Mouse (Mus musculus) embryonic facial prominence, embryonic 13.5 days (tissue): ENCODE measurements around the gene Zfp784. TPM values are rescaled to one million over a fixed set of nuclear protein-coding genes. Genes with fewer than 3 reads are reported as not detected.
A peak's percentile ranks its signal among the peaks of the same experiment; 100 is the strongest.

Experiments used
- ATAC-seq: fragments of 200-750 bp; cut with Nextera tagmentation; 2 replicates; pipeline ENCODE4 v1.8.0; 2017; ENCODE audit warnings: low read depth; ENCODE audit not compliant: insufficient number of reproducible peaks, insufficient read depth, low FRiP score, low TSS enrichment
- H3K27ac ChIP-seq: fragments of 300-500 bp; sonication (generic); 2 replicates; pipeline ENCODE4 v1.5.1; 2015; ENCODE audit warnings: moderate library complexity, mild to moderate bottlenecking, inconsistent platforms
- H3K27me3 ChIP-seq: fragments of 300-500 bp; sonication (generic); 2 replicates; pipeline ENCODE4 v1.6.1; 2015; ENCODE audit warnings: mild to moderate bottlenecking, inconsistent platforms
- H3K36me3 ChIP-seq: fragments of 300-500 bp; sonication (generic); 2 replicates; pipeline ENCODE4 v1.6.1; 2015; ENCODE audit warnings: mild to moderate bottlenecking, inconsistent platforms
- H3K4me1 ChIP-seq: fragments of 300-500 bp; sonication (generic); 2 replicates; pipeline ENCODE4 v1.6.1; 2015; ENCODE audit warnings: inconsistent platforms
- H3K4me2 ChIP-seq: fragments of 300-500 bp; sonication (generic); 2 replicates; pipeline ENCODE4 v1.6.1; 2015; ENCODE audit warnings: moderate library complexity, mild to moderate bottlenecking, inconsistent platforms
- H3K4me3 ChIP-seq: fragments of 300-500 bp; sonication (generic); 2 replicates; pipeline ENCODE4 v1.5.1; 2015; ENCODE audit warnings: mild to moderate bottlenecking, inconsistent platforms
- H3K9ac ChIP-seq: fragments of 300-500 bp; sonication (generic); 2 replicates; pipeline ENCODE4 v1.6.1; 2015; ENCODE audit warnings: mild to moderate bottlenecking, inconsistent platforms
- H3K9me3 ChIP-seq: fragments of 300-500 bp; sonication (generic); 2 replicates; pipeline ENCODE4 v1.6.1; 2016; ENCODE audit warnings: inconsistent platforms
- WGBS: fragments of 180-500 bp; shearing (Covaris S2); methylation state at CpG from one replicate; pipeline ENCODE4 v1.1.7; 2015; ENCODE audit warnings: mixed read lengths; 5-methylcytosine and 5-hydroxymethylcytosine counted together
- polyA plus RNA-seq: library from polyadenylated mRNA; unstranded; fragments of >200 nt; fragmentation: Nextera tagmentation; extraction: Ambion mirVana; gene quantifications from 2 replicates; pipeline ENCODE4 v1.2.1, GENCODE M21; 2015

Gene Zfp784
- polyA plus RNA-seq, 1 experiment from 2014 or later, result 5.6 TPM

DNA sequence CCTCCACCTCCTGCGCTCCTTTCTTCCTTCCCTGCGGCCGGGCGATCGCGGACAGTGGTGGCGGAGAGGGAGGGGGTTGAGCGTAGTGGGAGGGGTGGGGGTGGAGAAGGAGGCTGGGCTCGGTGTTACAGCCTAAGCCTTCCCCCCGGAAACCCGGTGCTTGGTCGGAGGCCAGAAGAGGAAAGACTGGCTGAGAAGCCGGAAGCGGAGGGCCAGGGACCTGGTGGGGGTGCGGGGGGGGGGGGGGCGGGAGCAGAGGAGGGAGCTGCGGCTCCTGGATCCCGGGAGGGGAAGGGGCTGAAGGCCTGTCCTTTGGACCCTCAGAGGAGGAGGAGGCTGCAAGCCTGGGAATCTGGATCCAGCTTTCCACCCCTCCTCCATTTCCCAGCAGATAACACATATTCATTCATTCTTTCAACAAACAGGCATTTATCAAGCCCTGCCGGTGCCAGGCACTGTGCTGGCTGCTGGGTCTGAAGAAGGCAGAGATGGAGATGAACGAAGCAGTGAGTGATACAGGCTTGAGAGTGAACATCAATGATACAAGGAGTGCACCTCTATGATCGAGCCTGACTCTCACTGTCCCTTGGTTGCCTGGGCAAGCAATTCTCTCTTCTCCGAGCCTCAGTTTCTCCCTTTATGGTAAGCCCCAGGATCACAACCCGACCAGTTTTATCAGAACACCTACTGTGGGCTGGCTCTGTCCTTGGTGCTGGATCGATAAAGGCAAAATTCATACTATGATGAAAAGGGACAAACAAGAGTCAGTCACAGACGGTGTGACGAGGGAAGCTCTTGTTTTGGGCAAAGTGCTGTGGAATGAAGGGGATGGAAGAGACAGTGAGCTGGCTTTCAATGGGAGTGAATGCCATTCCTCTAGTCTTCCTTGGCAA lies 42.0 kb downstream of the Zfp784 start, which contains the start of gene Zfp579:
TSS of gene Zfp579 (minus strand) at position 156 of the 893 bp plus-strand sequence.
- H3K4me2 ChIP-seq, result peak within 1 kb of the TSS; percentile 81
- H3K9me3 ChIP-seq, result peaks cover 21% of the 10 kb centered on the region; the same call in 1 of the 2 replicates
- peak within 1 kb of the TSS; percentile 64 for H3K4me3 ChIP-seq
- H3K27ac ChIP-seq, result peak within 1 kb of the TSS; percentile 69
- peak within 1 kb of the TSS; percentile 92 for H3K9ac ChIP-seq
- ATAC-seq, result peak; percentile 82
- H3K27me3 ChIP-seq, result peaks cover 17% of the 10 kb centered on the region
- WGBS, result 6% methylated on average over 16 of the region's 26 CpGs
- peaks cover 32% of the 10 kb centered on the region for H3K36me3 ChIP-seq
- H3K4me1 ChIP-seq, result peaks cover 28% of the 10 kb centered on the region

DNA sequence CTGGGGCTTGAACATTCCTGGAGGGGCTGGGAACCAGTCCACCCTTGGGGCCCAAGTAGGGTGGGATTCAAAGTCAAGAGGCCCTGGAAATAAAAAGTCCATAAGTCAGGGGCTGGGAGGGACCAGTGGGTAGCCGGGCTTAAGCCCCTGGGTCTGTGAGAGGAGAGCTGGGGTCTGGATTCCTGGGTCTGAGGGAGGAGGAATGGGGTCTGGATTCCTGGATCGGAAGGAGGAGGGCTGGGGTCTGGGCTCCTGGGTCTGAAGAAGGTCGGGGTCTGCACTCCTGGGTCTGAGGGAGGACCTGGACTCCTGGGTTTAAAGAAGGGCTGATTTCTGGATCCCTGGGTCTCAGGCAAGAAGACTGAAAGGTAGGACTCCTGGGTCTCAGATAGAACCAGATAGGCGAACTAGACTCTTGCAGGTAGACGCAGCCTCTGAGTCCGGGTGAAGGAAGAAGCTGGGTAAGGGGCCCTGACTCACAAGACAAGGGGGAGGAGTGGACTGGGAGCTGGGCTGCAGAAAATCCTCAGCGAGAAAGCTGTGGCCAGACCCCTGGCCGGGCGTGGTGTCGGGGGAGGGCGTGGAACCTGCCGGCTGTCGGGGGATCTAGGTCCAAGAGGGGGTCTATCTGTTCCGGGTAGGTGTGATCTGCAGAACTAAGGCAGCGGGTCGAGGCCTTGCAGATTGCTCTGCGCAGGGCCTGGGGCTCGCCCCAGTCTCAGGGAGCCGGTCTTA lies 42.8 kb downstream of the Zfp784 start:
- peak overlapping the region; percentile 92 for H3K9ac ChIP-seq
- peaks cover 28% of the 10 kb centered on the region for H3K4me1 ChIP-seq
- peak; percentile 40 for ATAC-seq
- H3K36me3 ChIP-seq, result peaks cover 36% of the 10 kb centered on the region
- H3K9me3 ChIP-seq, result peaks cover 29% of the 10 kb centered on the region
- H3K27ac ChIP-seq, result peak overlapping the region; percentile 69
- H3K27me3 ChIP-seq, result peaks cover 17% of the 10 kb centered on the region
- peak overlapping the region; percentile 81 for H3K4me2 ChIP-seq
- peak overlapping the region; percentile 64 for H3K4me3 ChIP-seq
- 3% methylated on average over 19 of the region's 19 CpGs for WGBS

DNA sequence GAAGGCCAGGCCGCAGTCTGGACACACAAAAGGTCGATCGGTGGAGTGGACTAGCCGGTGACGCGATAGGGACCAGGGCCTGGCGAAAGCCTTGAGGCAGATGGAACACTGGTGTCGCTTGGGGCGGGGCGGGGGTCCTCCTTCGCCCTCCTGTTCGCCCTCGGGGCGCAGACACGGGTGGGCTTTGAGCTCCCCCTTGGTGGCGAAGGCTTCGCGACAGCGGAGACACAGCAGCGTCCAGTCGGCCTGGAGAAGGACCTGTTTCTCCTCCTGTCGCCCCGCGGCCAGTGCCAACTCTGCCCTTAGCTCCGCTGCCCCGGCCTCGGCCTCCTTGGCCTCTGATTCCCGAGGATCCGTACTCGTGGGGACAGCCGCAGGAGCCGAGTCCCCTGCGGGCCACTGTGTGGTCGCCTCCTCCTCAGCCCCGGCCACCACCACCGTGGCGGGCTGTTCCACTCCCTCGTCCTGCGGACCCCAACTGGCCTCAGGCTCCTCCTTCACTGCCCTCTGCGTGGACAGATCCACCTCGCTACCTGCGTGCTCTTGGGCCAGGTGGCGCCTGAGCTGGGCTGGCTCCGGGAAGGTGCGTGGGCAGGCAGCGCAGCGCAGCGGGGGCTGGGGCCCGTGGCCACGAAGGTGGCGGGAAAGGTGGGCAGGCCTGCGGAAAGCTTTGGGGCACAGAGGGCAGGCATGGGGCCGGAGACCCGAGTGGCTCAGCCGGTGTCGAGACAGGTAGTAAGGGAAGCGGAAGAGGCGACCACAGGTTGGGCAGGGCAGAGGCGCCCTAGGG lies 44.1 kb downstream of the Zfp784 start:
- Histone ChIP-seq H3K4me1 (peaks cover 28% of the 10 kb centered on the region), H3K9me3 (peaks cover 30% of the 10 kb centered on the region), H3K9ac (0 out of 2 replicates have a peak overlapping the region, but pooled peaks have one; percentile 46), H3K27ac (no peak overlapping the region), H3K4me2 (peak overlapping the region; percentile 81), H3K36me3 (peaks cover 36% of the 10 kb centered on the region), H3K27me3 (peaks cover 17% of the 10 kb centered on the region), H3K4me3 (peak overlapping the region; percentile 64)
- WGBS, result 52% methylated on average over 59 of the region's 59 CpGs
- ATAC-seq, result no peak

DNA sequence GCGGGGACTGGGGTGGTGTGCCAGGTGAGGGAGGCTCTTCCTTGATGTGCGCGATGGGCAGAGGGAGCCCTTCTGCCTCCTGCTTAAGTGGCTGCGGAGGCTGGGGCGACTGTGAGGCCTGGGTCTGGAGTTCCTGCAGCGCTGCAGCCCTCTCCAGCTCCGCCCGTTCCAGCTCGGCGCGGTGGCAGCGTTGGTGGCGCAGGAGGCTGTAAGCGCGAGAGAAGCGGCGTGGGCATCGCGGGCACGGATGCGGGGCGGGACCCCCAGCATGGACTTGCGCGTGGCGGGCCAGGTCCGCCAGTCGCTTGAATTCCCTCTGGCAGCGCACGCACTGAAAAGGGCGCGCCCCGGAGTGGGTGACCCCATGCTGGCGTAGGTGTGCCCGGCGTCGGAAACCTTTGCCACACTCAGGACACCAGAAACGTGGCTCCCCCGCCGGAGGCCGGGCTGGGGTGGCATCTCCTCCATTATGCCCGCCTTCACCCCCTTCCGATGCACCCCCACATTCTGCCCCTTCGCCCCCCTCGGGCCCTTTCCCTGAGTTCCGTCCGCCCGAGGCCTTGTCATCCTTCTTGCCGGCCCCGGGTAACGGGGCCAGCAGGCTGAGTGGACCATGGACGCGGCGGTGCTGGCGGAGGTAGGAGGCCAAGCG lies 44.8 kb downstream of the Zfp784 start:
- H3K4me1 ChIP-seq, result peaks cover 28% of the 10 kb centered on the region
- peaks cover 17% of the 10 kb centered on the region for H3K27me3 ChIP-seq
- H3K36me3 ChIP-seq, result peaks cover 36% of the 10 kb centered on the region
- no peak for ATAC-seq
- H3K27ac ChIP-seq, result no peak overlapping the region
- WGBS, result 42% methylated on average over 55 of the region's 55 CpGs
- 0 out of 2 replicates have a peak overlapping the region, but pooled peaks have one; percentile 46 for H3K9ac ChIP-seq
- H3K9me3 ChIP-seq, result peaks cover 30% of the 10 kb centered on the region
- peak overlapping the region; percentile 64; the same call in 1 of the 2 replicates for H3K4me3 ChIP-seq
- peak overlapping the region; percentile 81 for H3K4me2 ChIP-seq

DNA sequence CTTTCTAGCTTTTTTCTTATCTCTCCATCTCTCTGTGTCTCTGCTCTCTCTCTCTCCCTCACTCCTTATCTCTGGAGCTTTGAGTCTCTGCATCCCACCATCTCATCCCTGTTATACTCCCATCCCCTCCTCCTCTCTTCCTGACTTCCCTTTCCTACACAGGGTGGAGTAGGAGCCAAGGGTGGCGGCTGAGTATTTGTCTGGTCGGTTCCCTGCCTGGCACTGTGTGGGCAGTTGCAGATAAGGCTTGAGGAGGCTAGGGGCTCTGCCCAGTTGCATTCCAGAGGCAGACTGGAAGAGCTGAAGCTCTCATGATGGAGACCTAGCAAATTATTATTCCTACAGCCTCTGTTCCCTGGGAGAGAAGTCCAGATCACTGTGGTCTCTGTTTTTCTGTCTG lies 50.0 kb downstream of the Zfp784 start:
- peaks cover 2% of the 10 kb centered on the region for H3K27me3 ChIP-seq
- ATAC-seq, result no peak
- H3K4me1 ChIP-seq, result no peaks in the 10 kb centered on the region; the same call in 1 of the 2 replicates
- H3K9ac ChIP-seq, result no peak overlapping the region
- WGBS, result 71% methylated on average over 2 of the region's 2 CpGs
- H3K4me3 ChIP-seq, result no peak overlapping the region
- no peak overlapping the region for H3K4me2 ChIP-seq
- no peak overlapping the region for H3K27ac ChIP-seq
- peaks cover 24% of the 10 kb centered on the region for H3K36me3 ChIP-seq
- H3K9me3 ChIP-seq, result peaks cover 25% of the 10 kb centered on the region

Other genes starting within 250 kb of the Zfp784 start
- gene Tmem238, start 248.8 kb downstream of the Zfp784 start, polyA plus RNA-seq, result 6.3 and 7.2 TPM in 2 replicates
- gene Rpl28, start 245.6 kb downstream of the Zfp784 start, polyA plus RNA-seq, result 335 and 398 TPM in 2 replicates
- gene Ube2s, start 225.9 kb downstream of the Zfp784 start, polyA plus RNA-seq, result 347 and 400 TPM in 2 replicates
- 0.39 and 0.63 TPM in 2 replicates for gene Shisa7, start 193.8 kb downstream of the Zfp784 start, polyA plus RNA-seq
- gene Isoc2b, start 168.2 kb downstream of the Zfp784 start, polyA plus RNA-seq, result 5.9 and 6.5 TPM in 2 replicates
- 1.3 TPM in 2 replicates for gene Isoc2a, start 161.3 kb downstream of the Zfp784 start, polyA plus RNA-seq
- 0.15 TPM in 1 of 2 replicates, not detected in the other for gene Gm36210, start 131.9 kb downstream of the Zfp784 start, polyA plus RNA-seq
- gene Zfp628, start 123.2 kb downstream of the Zfp784 start, polyA plus RNA-seq, result 4.3 and 4.8 TPM in 2 replicates
- gene Nat14, start 116.4 kb downstream of the Zfp784 start, polyA plus RNA-seq, result 3.3 and 4.6 TPM in 2 replicates
- gene Ssc5d, start 112.7 kb downstream of the Zfp784 start, polyA plus RNA-seq, result 0.51 and 0.62 TPM in 2 replicates
- gene Sbk2, start 74.0 kb downstream of the Zfp784 start, polyA plus RNA-seq, result 0.18 TPM in 1 of 2 replicates, not detected in the other
- 0.08 TPM in 1 of 2 replicates, not detected in the other for gene Sbk3, start 67.3 kb downstream of the Zfp784 start, polyA plus RNA-seq
- 38.4 and 42.0 TPM in 2 replicates for gene Zfp579, start 42.3 kb downstream of the Zfp784 start, polyA plus RNA-seq
- gene Zfp524, start 24.0 kb downstream of the Zfp784 start, polyA plus RNA-seq, result 10.3 and 12.0 TPM in 2 replicates
- 45.7 and 47.9 TPM in 2 replicates for gene Fiz1, start 23.7 kb downstream of the Zfp784 start, polyA plus RNA-seq
- 1.2 TPM in 1 of 2 replicates, not detected in the other for gene Gm44973, start 22.9 kb downstream of the Zfp784 start, polyA plus RNA-seq
- 7.7 and 7.9 TPM in 2 replicates for gene Zfp865, start 18.1 kb downstream of the Zfp784 start, polyA plus RNA-seq
- 46.1 and 55.4 TPM in 2 replicates for gene Ccdc106, start 17.9 kb downstream of the Zfp784 start, polyA plus RNA-seq
- not detected in 2 replicates for gene 4632433K11Rik, start 4.3 kb downstream of the Zfp784 start, polyA plus RNA-seq
- 44.7 and 45.9 TPM in 2 replicates for gene Zfp580, start 13.1 kb upstream of the Zfp784 start, polyA plus RNA-seq
- gene U2af2, start 23.7 kb upstream of the Zfp784 start, polyA plus RNA-seq, result 137 and 155 TPM in 2 replicates
- 63.8 and 70.5 TPM in 2 replicates for gene Epn1, start 41.8 kb upstream of the Zfp784 start, polyA plus RNA-seq
- not detected in 2 replicates for gene Rfpl4, start 78.5 kb upstream of the Zfp784 start, polyA plus RNA-seq
- 0.35 and 0.80 TPM in 2 replicates for gene Rasl2-9, start 87.5 kb upstream of the Zfp784 start, polyA plus RNA-seq
- gene Vmn1r55, start 111.2 kb upstream of the Zfp784 start, polyA plus RNA-seq, result 0.03 TPM in 1 of 2 replicates, not detected in the other
- not detected in 2 replicates for gene Vmn1r56, start 158.3 kb upstream of the Zfp784 start, polyA plus RNA-seq
- gene Vmn1r57, start 180.0 kb upstream of the Zfp784 start, polyA plus RNA-seq, result not detected in 2 replicates